Mouse (Mus musculus): ENCODE measurements around the gene Bbs2.

DNA sequence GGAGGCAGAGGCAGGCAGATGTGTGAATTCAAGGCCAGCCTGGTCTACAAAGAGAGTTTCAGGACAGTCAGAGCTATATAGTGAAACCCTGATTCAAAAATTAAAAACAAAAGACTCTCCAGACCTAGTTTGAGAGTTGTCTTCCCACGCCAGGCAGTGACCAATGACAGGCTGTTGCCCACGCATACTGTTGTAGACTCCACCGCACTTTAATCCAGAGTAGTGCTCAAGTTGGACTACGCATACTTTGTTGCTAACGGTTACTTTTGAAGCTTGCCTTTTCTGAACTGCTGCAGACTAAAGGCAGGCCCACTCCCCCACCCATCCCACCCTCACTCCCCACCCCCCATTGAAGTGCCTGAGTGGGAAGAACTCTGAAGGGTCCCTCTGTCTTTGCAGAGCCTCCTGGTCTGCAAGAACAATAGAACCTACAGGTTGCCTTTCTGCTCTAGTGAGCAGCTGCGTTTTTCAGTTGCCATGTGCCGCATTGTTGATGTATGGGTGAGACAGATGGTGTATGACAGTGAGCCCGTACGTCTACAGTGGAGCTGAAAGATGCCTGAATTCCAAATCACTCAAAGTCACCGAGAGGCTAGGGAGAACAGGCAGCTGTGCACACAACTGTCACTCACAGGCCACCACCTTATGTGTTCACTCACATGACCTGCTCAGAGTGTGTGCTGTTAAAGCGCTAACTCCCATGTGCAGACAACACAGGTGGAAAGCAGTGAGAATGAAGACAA lies 32.4 kb downstream of the Bbs2 start:
- TF ChIP-seq BHLHE40 (IDR thresholded peaks at IDR 0.05; ENCODE audit: borderline replicate concordance, low read depth, low read length) (no peak), CTCF (IDR thresholded peaks at IDR 0.05 in 2 of 3, conservative IDR thresholded peaks at IDR 0.05 in 1 of 3; ENCODE audit: control insufficient read depth in 1 of 3, insufficient read depth in 1 of 3, low read depth in 2 of 3, low read length in 3 of 3, poor library complexity in 1 of 3, severe bottlenecking in 1 of 3) (no peak), EP300 (IDR thresholded peaks at IDR 0.05; ENCODE audit: low read depth in 1 of 2, low read length in 2 of 2) (no peak), MEF2A (IDR thresholded peaks at IDR 0.05; ENCODE audit: extremely low read depth, insufficient replicate concordance, low read depth, low read length, poor library complexity, severe bottlenecking) (no peak), CHD2 (IDR thresholded peaks at IDR 0.05; ENCODE audit: low read length) (no peak), MYC (IDR thresholded peaks at IDR 0.05; ENCODE audit: low read depth, low read length) (no peak), MAFK (IDR thresholded peaks at IDR 0.05; ENCODE audit: borderline replicate concordance, low read depth, low read length) (no peak)
